Mouse (Mus musculus) stomach, postnatal 0 days (tissue): ENCODE results near the gene Slc34a3.

Source experiments
- CTCF ChIP-seq: IDR thresholded peaks from 2 replicates; pipeline ENCODE4 v1.5.1; 2016; ENCODE audit warnings: antibody characterized with exemption, low read depth, mild to moderate bottlenecking, moderate library complexity
- EP300 ChIP-seq: optimal IDR thresholded peaks from 2 replicates; pipeline ENCODE3; 2016; ENCODE audit warnings: antibody characterized with exemption

GRCm38 (mm10) chr2:25228995-25229530 lies 5.1 kb downstream of the Slc34a3 start:
- TF ChIP-seq CTCF (no peak), EP300 (no peak)
